Mouse (Mus musculus): ENCODE measurements around the gene Scarb1.
A peak's percentile ranks its signal among the peaks of the same experiment; 100 is the strongest.

The Scarb1 gene

GRCm38 (mm10) chr5:125305229-125306081 lies 35.4 kb downstream of the Scarb1 start:
- no peak for DNase-seq (ENCODE audit: low spot score in 2 of 2)

- DNase-seq (ENCODE audit: low spot score in 2 of 2) = no peak
Measured at GRCm38 (mm10) chr5:125304245-125304856, 36.5 kb downstream of the Scarb1 start.

- DNase-seq (ENCODE audit: low spot score in 2 of 2) = no peak
Measured at GRCm38 (mm10) chr5:125303055-125303454, 37.8 kb downstream of the Scarb1 start.

GRCm38 (mm10) chr5:125298234-125298633 lies 42.7 kb downstream of the Scarb1 start:
- no peak for DNase-seq (ENCODE audit: low spot score in 2 of 2)

GRCm38 (mm10) chr5:125297171-125297570 lies 43.7 kb downstream of the Scarb1 start:
- no peak for DNase-seq (ENCODE audit: low spot score in 2 of 2)

GRCm38 (mm10) chr5:125292951-125293350 lies 47.9 kb downstream of the Scarb1 start:
- DNase-seq (ENCODE audit: low spot score in 2 of 2) = no peak

GRCm38 (mm10) chr5:125291895-125292294 lies 49.0 kb downstream of the Scarb1 start:
- no peak for DNase-seq (ENCODE audit: low spot score in 2 of 2)

GRCm38 (mm10) chr5:125291387-125291786 lies 49.5 kb downstream of the Scarb1 start:
- DNase-seq (ENCODE audit: low spot score in 2 of 2) = no peak

- DNase-seq (ENCODE audit: low spot score in 2 of 2) = no peak
Measured at GRCm38 (mm10) chr5:125287053-125287655, 53.7 kb downstream of the Scarb1 start.

- DNase-seq (ENCODE audit: low spot score in 2 of 2) = no peak
Measured at GRCm38 (mm10) chr5:125286090-125286489, 54.8 kb downstream of the Scarb1 start.

- DNase-seq (ENCODE audit: low spot score in 2 of 2) = no peak
Measured at GRCm38 (mm10) chr5:125283748-125284640, 56.9 kb downstream of the Scarb1 start.

GRCm38 (mm10) chr5:125279216-125279615 lies 61.7 kb downstream of the Scarb1 start:
- DNase-seq (ENCODE audit: low spot score in 2 of 2) = no peak

GRCm38 (mm10) chr5:125278314-125278713 lies 62.6 kb downstream of the Scarb1 start:
- no peak for DNase-seq (ENCODE audit: low spot score in 2 of 2)

GRCm38 (mm10) chr5:125277313-125277712 lies 63.6 kb downstream of the Scarb1 start:
- no peak for DNase-seq (ENCODE audit: low spot score in 2 of 2)

GRCm38 (mm10) chr5:125276765-125277164 lies 64.1 kb downstream of the Scarb1 start:
- no peak for DNase-seq (ENCODE audit: low spot score in 2 of 2)

GRCm38 (mm10) chr5:125275315-125275714 lies 65.6 kb downstream of the Scarb1 start:
- no peak for DNase-seq (ENCODE audit: low spot score in 2 of 2)

GRCm38 (mm10) chr5:125274773-125275172 lies 66.1 kb downstream of the Scarb1 start:
- DNase-seq (ENCODE audit: low spot score in 2 of 2) = no peak

GRCm38 (mm10) chr5:125274182-125274581 lies 66.7 kb downstream of the Scarb1 start:
- DNase-seq (ENCODE audit: low spot score in 2 of 2) = no peak

- peak in 1 of 2 experiments; percentile 64 for DNase-seq (ENCODE audit: low spot score in 2 of 2)
Measured at GRCm38 (mm10) chr5:125273666-125274109, 67.2 kb downstream of the Scarb1 start.

- DNase-seq (ENCODE audit: low spot score in 2 of 2) = no peak
Measured at GRCm38 (mm10) chr5:125272231-125272988, 68.5 kb downstream of the Scarb1 start.
